ENCODE assay signal across 9 mouse cellular contexts in the genomic region with DNA sequence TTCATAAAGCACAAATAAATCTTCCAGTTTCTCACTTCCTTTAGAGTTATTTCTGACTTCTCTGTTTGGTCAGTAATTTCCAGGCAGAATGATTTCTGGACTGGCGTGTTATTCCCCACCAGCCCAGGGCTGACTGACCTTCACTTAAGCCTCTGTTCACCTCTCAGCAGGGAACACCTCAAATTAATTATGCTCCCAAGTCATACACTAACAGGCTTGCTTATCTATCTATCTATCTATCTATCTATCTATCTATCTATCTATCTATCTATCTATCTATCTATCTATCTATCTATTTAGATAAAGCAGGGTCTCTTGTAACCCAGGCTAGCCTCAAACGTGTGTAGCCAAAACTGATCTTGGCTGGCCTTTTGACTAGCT. TPM values are rescaled to one million over a fixed set of nuclear protein-coding genes. Genes with fewer than 3 reads are reported as not detected.
A peak's percentile ranks its signal among the peaks of the same experiment; 100 is the strongest.
DNase-seq lines count a peak whose midpoint lies in the region; ATAC-seq and TF ChIP-seq lines count a peak whose summit lies in the region.
"Had no signal": no experiment of that assay in that cellular context is flagged by ENCODE, and none has a peak within 500 bp of the region (broad histone marks: within the 10 kb centered on the region; RNA-seq: fewer than 3 reads in every experiment).

No protein-coding gene starts in this region.

- no peak for TF ChIP-seq CTCF in hindbrain, postnatal 0 days (IDR thresholded peaks at IDR 0.05; ENCODE audit: low read depth)

- peaks cover 8% of the 10 kb centered on the region for H3K4me1 ChIP-seq in kidney, embryonic 15.5 days
- peaks cover 15% of the 10 kb centered on the region for H3K4me1 ChIP-seq in embryonic facial prominence, embryonic 15.5 days
- H3K4me1 ChIP-seq in hindbrain, postnatal 0 days (ENCODE audit: insufficient read depth, low read length) = no peaks in the 10 kb centered on the region
- H3K4me1 ChIP-seq in midbrain, embryonic 13.5 days (replicated peaks) = peaks cover 9% of the 10 kb centered on the region; the same call in 1 of the 2 replicates

- peak; percentile 11; the same call in 1 of the 2 replicates for ATAC-seq in kidney, embryonic 15.5 days (replicated peaks; ENCODE audit: low FRiP score)
- ATAC-seq in embryonic facial prominence, embryonic 15.5 days (ENCODE audit: insufficient number of reproducible peaks, low FRiP score, low TSS enrichment, low read depth) = 0 out of 2 replicates have a peak, but pooled peaks have one; percentile 6
- peak; percentile 30 for ATAC-seq in hindbrain, postnatal 0 days
- ATAC-seq in midbrain, embryonic 13.5 days = peak; percentile 12; the same call in 1 of the 2 replicates

- H3K9ac ChIP-seq in kidney, embryonic 15.5 days = no peak overlapping the region
- H3K9ac ChIP-seq in embryonic facial prominence, embryonic 15.5 days = no peak overlapping the region
- H3K9ac ChIP-seq in hindbrain, postnatal 0 days (replicated peaks; ENCODE audit: low read length) = peak overlapping the region; percentile 63
- H3K9ac ChIP-seq in midbrain, embryonic 13.5 days (replicated peaks) = no peak overlapping the region; the same call in 1 of the 2 replicates

- peak overlapping the region; percentile 86 for H3K4me2 ChIP-seq in kidney, embryonic 15.5 days
- peak overlapping the region; percentile 96 for H3K4me2 ChIP-seq in embryonic facial prominence, embryonic 15.5 days (replicated peaks)
- H3K4me2 ChIP-seq in hindbrain, postnatal 0 days (ENCODE audit: low read depth, low read length) = peak overlapping the region; percentile 96; the same call in 1 of the 2 replicates
- H3K4me2 ChIP-seq in midbrain, embryonic 13.5 days (replicated peaks) = peak overlapping the region; percentile 92

- no peak overlapping the region for H3K4me3 ChIP-seq in kidney, embryonic 15.5 days (replicated peaks)
- peak overlapping the region; percentile 57; the same call in 1 of the 2 replicates for H3K4me3 ChIP-seq in embryonic facial prominence, embryonic 15.5 days (replicated peaks)
- peak overlapping the region; percentile 52 for H3K4me3 ChIP-seq in hindbrain, postnatal 0 days (ENCODE audit: low read length)
- peak overlapping the region; percentile 53 for H3K4me3 ChIP-seq in midbrain, embryonic 13.5 days (replicated peaks)

- H3K27me3 ChIP-seq in kidney, embryonic 15.5 days = 0 out of 2 replicates have a peak, but pooled peaks cover 6% of the 10 kb centered on the region
- no peaks in the 10 kb centered on the region for H3K27me3 ChIP-seq in embryonic facial prominence, embryonic 15.5 days
- no peaks in the 10 kb centered on the region for H3K27me3 ChIP-seq in hindbrain, postnatal 0 days (ENCODE audit: insufficient read depth, low read length)
- H3K27me3 ChIP-seq in midbrain, embryonic 13.5 days = peaks cover 12% of the 10 kb centered on the region

- no peaks in the 10 kb centered on the region for H3K9me3 ChIP-seq in kidney, embryonic 15.5 days (replicated peaks)
- H3K9me3 ChIP-seq in embryonic facial prominence, embryonic 15.5 days (replicated peaks) = no peaks in the 10 kb centered on the region
- no peaks in the 10 kb centered on the region for H3K9me3 ChIP-seq in hindbrain, postnatal 0 days (ENCODE audit: low read length)
- H3K9me3 ChIP-seq in midbrain, embryonic 13.5 days = no peaks in the 10 kb centered on the region

- H3K27ac ChIP-seq in kidney, embryonic 15.5 days = no peak overlapping the region
- no peak overlapping the region for H3K27ac ChIP-seq in embryonic facial prominence, embryonic 15.5 days (replicated peaks)
- no peak overlapping the region for H3K27ac ChIP-seq in hindbrain, postnatal 0 days
- no peak overlapping the region for H3K27ac ChIP-seq in midbrain, embryonic 13.5 days

- H3K36me3 ChIP-seq in kidney, embryonic 15.5 days = peaks cover 68% of the 10 kb centered on the region
- peaks cover 60% of the 10 kb centered on the region for H3K36me3 ChIP-seq in embryonic facial prominence, embryonic 15.5 days
- peaks cover 50% of the 10 kb centered on the region for H3K36me3 ChIP-seq in hindbrain, postnatal 0 days (ENCODE audit: insufficient read depth, low read length)
- peaks cover 65% of the 10 kb centered on the region for H3K36me3 ChIP-seq in midbrain, embryonic 13.5 days

- no peak for DNase-seq in kidney, adult 8-10 months
- DNase-seq in hindbrain, postnatal 0 days (ENCODE audit: low spot score) = no peak
- no peak for DNase-seq in urinary bladder, postnatal 10 days (ENCODE audit: low spot score)
- DNase-seq in left cerebral cortex, adult 8-10 months (ENCODE audit: low spot score in 2 of 2) = no peak
- no peak for DNase-seq in thymus, adult 18-20 months

- 48% methylated on average over 2 of the region's 2 CpGs for WGBS in kidney, embryonic 15.5 days
- WGBS in embryonic facial prominence, embryonic 15.5 days = 53% methylated on average over 2 of the region's 2 CpGs
- WGBS in hindbrain, postnatal 0 days = 35% methylated on average over 2 of the region's 2 CpGs
- WGBS in midbrain, embryonic 13.5 days = 45% methylated on average over 2 of the region's 2 CpGs

RNA-seq across cellular contexts. Expression of a gene that starts 0.3 kb away (rescaled TPM):
- polyA plus RNA-seq in kidney, embryonic 15.5 days (2015; fragmentation: Nextera tagmentation; extraction: Ambion mirVana) = 10.0 and 10.5 TPM in 2 replicates
- 15.3 and 16.3 TPM in 2 replicates for polyA plus RNA-seq in embryonic facial prominence, embryonic 15.5 days (2015; fragmentation: Nextera tagmentation; extraction: Ambion mirVana)
- total RNA-seq in hindbrain, postnatal 0 days (2014; rRNA removed) = 13.0 and 13.4 TPM in 2 replicates
- polyA plus RNA-seq in hindbrain, postnatal 0 days (2015; fragmentation: Nextera tagmentation; extraction: Ambion mirVana) = 17.6 and 17.8 TPM in 2 replicates
- 10.1 and 10.6 TPM in 2 replicates for polyA plus RNA-seq in midbrain, embryonic 13.5 days (2015; fragmentation: Nextera tagmentation; extraction: Ambion mirVana)
- 10 to 100 TPM in 2 of 4 experiments, 1 to 10 TPM in 2; 8.6 to 11.8 (median 10.0) TPM for total RNA-seq in left cerebral cortex, adult 8-10 months (2022)
- total RNA-seq: common myeloid progenitor, adult 5-6 weeks had no signal

RNA-seq across cellular contexts. Expression of a gene that starts 12.5 kb away (rescaled TPM):
- polyA plus RNA-seq in kidney, embryonic 15.5 days (2015; fragmentation: Nextera tagmentation; extraction: Ambion mirVana) = 61.9 and 73.0 TPM in 2 replicates
- polyA plus RNA-seq in embryonic facial prominence, embryonic 15.5 days (2015; fragmentation: Nextera tagmentation; extraction: Ambion mirVana) = 65.4 and 74.1 TPM in 2 replicates
- 37.5 and 46.1 TPM in 2 replicates for total RNA-seq in hindbrain, postnatal 0 days (2014; rRNA removed)
- 41.3 and 44.3 TPM in 2 replicates for polyA plus RNA-seq in hindbrain, postnatal 0 days (2015; fragmentation: Nextera tagmentation; extraction: Ambion mirVana)
- 33.9 and 36.7 TPM in 2 replicates for polyA plus RNA-seq in midbrain, embryonic 13.5 days (2015; fragmentation: Nextera tagmentation; extraction: Ambion mirVana)
- total RNA-seq in left cerebral cortex, adult 8-10 months (2022) = 10 to 100 TPM; 26.0 to 38.9 (median 31.5) TPM

RNA-seq across cellular contexts. Expression of a gene that starts 18.8 kb away (rescaled TPM):
- 41.0 and 41.5 TPM in 2 replicates for polyA plus RNA-seq in kidney, embryonic 15.5 days (2015; fragmentation: Nextera tagmentation; extraction: Ambion mirVana)
- polyA plus RNA-seq in embryonic facial prominence, embryonic 15.5 days (2015; fragmentation: Nextera tagmentation; extraction: Ambion mirVana) = 32.3 and 32.8 TPM in 2 replicates
- 10.9 and 11.7 TPM in 2 replicates for total RNA-seq in hindbrain, postnatal 0 days (2014; rRNA removed)
- polyA plus RNA-seq in hindbrain, postnatal 0 days (2015; fragmentation: Nextera tagmentation; extraction: Ambion mirVana) = 26.3 and 29.1 TPM in 2 replicates
- polyA plus RNA-seq in midbrain, embryonic 13.5 days (2015; fragmentation: Nextera tagmentation; extraction: Ambion mirVana) = 38.4 and 38.8 TPM in 2 replicates
- 10 to 100 TPM; 24.2 to 27.6 (median 26.6) TPM for total RNA-seq in left cerebral cortex, adult 8-10 months (2022)

RNA-seq across cellular contexts. Expression of a gene that starts 18.8 kb away (rescaled TPM):
- 56.6 and 57.2 TPM in 2 replicates for polyA plus RNA-seq in kidney, embryonic 15.5 days (2015; fragmentation: Nextera tagmentation; extraction: Ambion mirVana)
- polyA plus RNA-seq in embryonic facial prominence, embryonic 15.5 days (2015; fragmentation: Nextera tagmentation; extraction: Ambion mirVana) = 39.8 and 42.0 TPM in 2 replicates
- total RNA-seq in hindbrain, postnatal 0 days (2014; rRNA removed) = 47.9 and 53.8 TPM in 2 replicates
- 76.6 and 81.2 TPM in 2 replicates for polyA plus RNA-seq in hindbrain, postnatal 0 days (2015; fragmentation: Nextera tagmentation; extraction: Ambion mirVana)
- 76.2 and 80.2 TPM in 2 replicates for polyA plus RNA-seq in midbrain, embryonic 13.5 days (2015; fragmentation: Nextera tagmentation; extraction: Ambion mirVana)
- 10 to 100 TPM; 62.4 to 66.4 (median 64.4) TPM for total RNA-seq in left cerebral cortex, adult 8-10 months (2022)

RNA-seq across cellular contexts. Expression of a gene that starts 38.7 kb away (rescaled TPM):
- 0.86 and 1.1 TPM in 2 replicates for polyA plus RNA-seq in kidney, embryonic 15.5 days (2015; fragmentation: Nextera tagmentation; extraction: Ambion mirVana)
- polyA plus RNA-seq in embryonic facial prominence, embryonic 15.5 days (2015; fragmentation: Nextera tagmentation; extraction: Ambion mirVana) = 10.2 TPM in 2 replicates
- total RNA-seq in hindbrain, postnatal 0 days (2014; rRNA removed) = 2.1 and 6.4 TPM in 2 replicates
- 2.8 and 3.0 TPM in 2 replicates for polyA plus RNA-seq in hindbrain, postnatal 0 days (2015; fragmentation: Nextera tagmentation; extraction: Ambion mirVana)
- polyA plus RNA-seq in midbrain, embryonic 13.5 days (2015; fragmentation: Nextera tagmentation; extraction: Ambion mirVana) = 0.58 and 0.59 TPM in 2 replicates
- total RNA-seq in left cerebral cortex, adult 8-10 months (2022) = 1 to 10 TPM; 7.2 to 9.0 (median 8.6) TPM
- total RNA-seq: common myeloid progenitor, adult 5-6 weeks had no signal
